Mouse (Mus musculus): ENCODE results near the gene Tcf3. TPM values are rescaled to one million over a fixed set of nuclear protein-coding genes. Genes with fewer than 3 reads are reported as not detected.

Gene Tcf3
- polyA plus RNA-seq, 1 experiment from 2014 or later: 83.7 TPM

DNA sequence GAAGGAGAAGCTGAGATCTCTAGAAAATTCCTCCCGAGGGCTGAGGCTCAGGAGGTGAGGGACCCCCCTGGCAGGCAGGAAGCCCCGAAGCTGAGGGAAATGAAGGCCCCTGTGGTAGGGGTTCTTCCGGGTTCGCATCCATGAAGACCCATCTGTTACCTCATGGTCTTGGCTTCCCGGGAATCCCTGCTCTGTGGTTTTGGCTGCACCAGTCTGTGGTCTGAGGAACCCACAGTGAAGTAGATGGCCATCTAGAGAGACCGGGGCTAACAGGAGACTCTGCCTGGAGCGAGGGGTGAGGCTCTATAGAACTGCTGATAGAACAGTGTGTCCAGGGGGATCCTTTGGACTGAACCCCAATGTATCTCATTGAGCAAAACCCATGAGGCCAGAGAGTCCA lies 27.9 kb upstream of the Tcf3 start:
- H3K4me1 ChIP-seq (replicated peaks; ENCODE audit: insufficient read depth, low read length): 0 out of 2 replicates have a peak, but pooled peaks cover 8% of the 10 kb centered on the region

DNA sequence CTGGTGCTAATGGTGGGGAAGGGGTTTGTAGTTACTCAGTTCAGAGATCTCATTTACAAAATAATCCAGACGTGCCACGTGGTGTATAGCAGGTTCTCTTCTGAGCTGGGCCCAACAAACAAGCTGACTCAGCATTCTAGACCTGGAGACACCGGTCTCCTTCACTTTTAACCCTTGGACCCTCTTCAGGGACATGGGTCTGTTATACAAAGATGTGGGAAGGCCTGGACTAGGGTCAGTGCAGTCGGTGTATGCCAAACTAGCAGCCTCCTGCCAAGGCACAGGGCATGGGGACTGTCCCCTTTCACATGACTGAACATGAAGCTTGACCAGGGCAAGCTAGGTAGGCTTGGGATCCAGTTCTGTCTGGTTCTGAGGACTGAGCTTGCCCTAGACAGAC lies 26.9 kb upstream of the Tcf3 start:
- no peaks in the 10 kb centered on the region for H3K27me3 ChIP-seq (ENCODE audit: insufficient read depth, low read length)
- no peak for TF ChIP-seq CTCF (IDR thresholded peaks at IDR 0.05; ENCODE audit: low read depth)
- no peak overlapping the region for H3K4me3 ChIP-seq (replicated peaks; ENCODE audit: low read depth, low read length)
- no peaks in the 10 kb centered on the region for H3K9me3 ChIP-seq (replicated peaks; ENCODE audit: low read length)
- H3K9ac ChIP-seq (ENCODE audit: low read depth, low read length): no peak overlapping the region
- no peak overlapping the region for H3K4me2 ChIP-seq (ENCODE audit: low read length)
- WGBS: 56% methylated on average over 4 of the region's 4 CpGs
- H3K27ac ChIP-seq: no peak overlapping the region
- no peak for DNase-seq (ENCODE audit: low spot score)
- H3K36me3 ChIP-seq (ENCODE audit: insufficient read depth, low read length): no peaks in the 10 kb centered on the region
- peak; percentile 55 for ATAC-seq (replicated peaks; ENCODE audit: low FRiP score, low read depth)
- H3K4me1 ChIP-seq (replicated peaks; ENCODE audit: insufficient read depth, low read length): 0 out of 2 replicates have a peak, but pooled peaks cover 8% of the 10 kb centered on the region

More for the DNA sequence above, 27.9 kb upstream of the Tcf3 start:
- Histone ChIP-seq H3K9me3 (replicated peaks; ENCODE audit: low read length) (no peaks in the 10 kb centered on the region), H3K27me3 (ENCODE audit: insufficient read depth, low read length) (no peaks in the 10 kb centered on the region), H3K9ac (ENCODE audit: low read depth, low read length) (no peak overlapping the region), H3K4me3 (replicated peaks; ENCODE audit: low read depth, low read length) (no peak overlapping the region), H3K27ac (no peak overlapping the region), H3K36me3 (ENCODE audit: insufficient read depth, low read length) (no peaks in the 10 kb centered on the region), H3K4me2 (ENCODE audit: low read length) (no peak overlapping the region)
- no peak for DNase-seq (ENCODE audit: low spot score)
- TF ChIP-seq CTCF (IDR thresholded peaks at IDR 0.05; ENCODE audit: low read depth): no peak
- no peak for ATAC-seq (replicated peaks; ENCODE audit: low FRiP score, low read depth)
- 63% methylated on average over 7 of the region's 7 CpGs for WGBS

DNA sequence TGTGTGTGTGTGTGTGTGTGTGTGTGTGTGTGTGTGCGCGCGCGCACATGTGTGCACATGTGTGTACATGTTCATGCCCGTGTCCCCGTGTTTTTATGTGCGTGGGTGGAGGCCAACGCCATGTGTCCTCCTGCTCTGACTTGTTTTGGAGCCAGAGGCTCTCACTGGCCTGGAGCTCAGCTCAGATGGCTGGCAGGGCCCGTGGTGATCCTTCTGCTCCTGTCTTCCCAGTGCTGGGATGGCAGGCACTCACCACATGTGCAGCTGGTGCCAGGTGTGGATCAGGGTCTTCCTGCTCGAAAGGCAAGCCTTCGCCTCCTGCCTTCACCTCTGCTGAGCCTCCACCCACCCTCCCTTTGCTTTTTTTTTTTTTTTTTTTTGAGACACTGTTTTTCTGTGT lies 26.2 kb upstream of the Tcf3 start:
- Histone ChIP-seq H3K27ac (no peak overlapping the region), H3K9me3 (replicated peaks; ENCODE audit: low read length) (no peaks in the 10 kb centered on the region), H3K4me2 (ENCODE audit: low read length) (no peak overlapping the region), H3K4me3 (replicated peaks; ENCODE audit: low read depth, low read length) (no peak overlapping the region), H3K27me3 (ENCODE audit: insufficient read depth, low read length) (no peaks in the 10 kb centered on the region), H3K4me1 (replicated peaks; ENCODE audit: insufficient read depth, low read length) (0 out of 2 replicates have a peak, but pooled peaks cover 5% of the 10 kb centered on the region), H3K9ac (ENCODE audit: low read depth, low read length) (no peak overlapping the region), H3K36me3 (ENCODE audit: insufficient read depth, low read length) (no peaks in the 10 kb centered on the region)
- no peak for TF ChIP-seq CTCF (IDR thresholded peaks at IDR 0.05; ENCODE audit: low read depth)
- DNase-seq (ENCODE audit: low spot score) (no peak), ATAC-seq (replicated peaks; ENCODE audit: low FRiP score, low read depth) (no peak)
- WGBS: 88% methylated on average over 11 of the region's 11 CpGs

DNA sequence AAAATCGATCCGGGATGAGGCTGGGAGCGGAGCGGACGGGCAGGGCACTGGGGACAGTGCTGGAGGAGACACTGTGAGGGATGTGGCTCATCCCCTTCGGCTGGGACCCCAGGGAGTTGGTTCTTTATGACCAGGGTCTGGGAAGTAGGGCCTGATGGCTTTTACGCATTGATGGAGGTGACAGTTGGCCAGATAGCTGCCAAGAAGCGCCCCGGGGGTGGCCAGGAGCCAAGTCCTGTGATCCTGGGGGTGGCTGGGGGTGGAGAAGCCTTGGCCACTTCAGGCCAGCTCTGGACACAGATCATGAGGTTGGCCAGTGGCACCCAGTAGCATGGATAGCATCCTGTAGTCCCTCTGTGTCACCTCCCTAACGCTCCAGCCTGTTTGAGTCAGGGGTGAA lies 25.8 kb upstream of the Tcf3 start:
- no peak overlapping the region for H3K4me2 ChIP-seq (ENCODE audit: low read length)
- no peak overlapping the region for H3K4me3 ChIP-seq (replicated peaks; ENCODE audit: low read depth, low read length)
- ATAC-seq (replicated peaks; ENCODE audit: low FRiP score, low read depth) (no peak), DNase-seq (ENCODE audit: low spot score) (no peak)
- H3K27me3 ChIP-seq (ENCODE audit: insufficient read depth, low read length): no peaks in the 10 kb centered on the region
- no peak overlapping the region for H3K9ac ChIP-seq (ENCODE audit: low read depth, low read length)
- no peaks in the 10 kb centered on the region for H3K36me3 ChIP-seq (ENCODE audit: insufficient read depth, low read length)
- WGBS: 48% methylated on average over 10 of the region's 10 CpGs
- H3K9me3 ChIP-seq (replicated peaks; ENCODE audit: low read length): no peaks in the 10 kb centered on the region
- no peak overlapping the region for H3K27ac ChIP-seq
- 0 out of 2 replicates have a peak, but pooled peaks cover 3% of the 10 kb centered on the region for H3K4me1 ChIP-seq (replicated peaks; ENCODE audit: insufficient read depth, low read length)
- TF ChIP-seq CTCF (IDR thresholded peaks at IDR 0.05; ENCODE audit: low read depth): no peak

DNA sequence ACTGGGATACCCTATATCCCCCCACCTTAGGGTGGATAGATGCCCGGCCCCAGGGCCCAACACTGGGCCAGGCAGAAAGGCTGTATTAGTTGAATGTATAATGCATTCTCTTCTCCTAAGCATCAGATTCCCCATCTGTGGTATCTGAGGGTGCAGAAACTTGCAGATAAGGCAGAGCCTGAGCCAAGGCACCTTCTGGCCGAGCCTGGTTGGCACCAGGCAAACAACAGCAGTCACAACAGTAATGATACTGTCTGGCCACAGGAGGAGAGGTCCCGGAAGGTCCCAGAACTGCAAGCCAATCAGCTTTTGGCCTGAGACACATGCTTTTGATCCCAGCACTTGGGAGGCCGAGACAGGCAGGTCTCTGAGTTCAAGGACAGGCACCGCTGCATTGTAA lies 22.2 kb upstream of the Tcf3 start:
- H3K4me3 ChIP-seq (replicated peaks; ENCODE audit: low read depth, low read length): no peak overlapping the region
- WGBS: 82% methylated on average over 5 of the region's 5 CpGs
- no peaks in the 10 kb centered on the region for H3K27me3 ChIP-seq (ENCODE audit: insufficient read depth, low read length)
- H3K9me3 ChIP-seq (replicated peaks; ENCODE audit: low read length): no peaks in the 10 kb centered on the region
- no peak overlapping the region for H3K9ac ChIP-seq (ENCODE audit: low read depth, low read length)
- no peak for ATAC-seq (replicated peaks; ENCODE audit: low FRiP score, low read depth)
- H3K27ac ChIP-seq: no peak overlapping the region
- no peaks in the 10 kb centered on the region for H3K4me1 ChIP-seq (replicated peaks; ENCODE audit: insufficient read depth, low read length)
- H3K36me3 ChIP-seq (ENCODE audit: insufficient read depth, low read length): no peaks in the 10 kb centered on the region
- no peak for TF ChIP-seq CTCF (IDR thresholded peaks at IDR 0.05; ENCODE audit: low read depth)
- H3K4me2 ChIP-seq (ENCODE audit: low read length): no peak overlapping the region
- DNase-seq (ENCODE audit: low spot score): no peak

DNA sequence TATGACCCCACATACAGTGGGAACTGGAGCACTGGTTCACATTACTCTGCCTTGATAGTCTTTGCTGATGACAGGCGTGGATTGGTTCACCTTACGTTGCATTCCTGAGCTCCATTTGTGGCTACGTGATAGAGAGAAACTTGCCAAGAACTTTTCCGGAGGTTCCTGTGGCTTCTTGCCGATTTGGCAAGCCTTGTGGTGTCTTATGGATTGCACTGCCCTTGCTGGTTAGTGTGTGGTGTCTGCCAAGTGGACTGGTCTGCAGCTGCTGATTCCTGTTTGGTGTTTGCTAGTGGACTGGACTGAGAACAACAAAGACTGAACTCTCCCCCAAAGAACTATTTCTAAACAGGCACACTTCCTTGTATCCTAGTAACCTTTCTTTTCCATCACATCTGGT lies 21.3 kb upstream of the Tcf3 start:
- Histone ChIP-seq H3K4me2 (ENCODE audit: low read length) (no peak overlapping the region), H3K27me3 (ENCODE audit: insufficient read depth, low read length) (no peaks in the 10 kb centered on the region), H3K36me3 (ENCODE audit: insufficient read depth, low read length) (no peaks in the 10 kb centered on the region), H3K4me1 (replicated peaks; ENCODE audit: insufficient read depth, low read length) (no peaks in the 10 kb centered on the region), H3K9me3 (replicated peaks; ENCODE audit: low read length) (no peaks in the 10 kb centered on the region), H3K27ac (no peak overlapping the region), H3K9ac (ENCODE audit: low read depth, low read length) (no peak overlapping the region), H3K4me3 (replicated peaks; ENCODE audit: low read depth, low read length) (no peak overlapping the region)
- TF ChIP-seq CTCF (IDR thresholded peaks at IDR 0.05; ENCODE audit: low read depth): no peak
- WGBS: 84% methylated on average over 5 of the region's 5 CpGs
- no peak for ATAC-seq (replicated peaks; ENCODE audit: low FRiP score, low read depth)
- DNase-seq (ENCODE audit: low spot score): no peak

DNA sequence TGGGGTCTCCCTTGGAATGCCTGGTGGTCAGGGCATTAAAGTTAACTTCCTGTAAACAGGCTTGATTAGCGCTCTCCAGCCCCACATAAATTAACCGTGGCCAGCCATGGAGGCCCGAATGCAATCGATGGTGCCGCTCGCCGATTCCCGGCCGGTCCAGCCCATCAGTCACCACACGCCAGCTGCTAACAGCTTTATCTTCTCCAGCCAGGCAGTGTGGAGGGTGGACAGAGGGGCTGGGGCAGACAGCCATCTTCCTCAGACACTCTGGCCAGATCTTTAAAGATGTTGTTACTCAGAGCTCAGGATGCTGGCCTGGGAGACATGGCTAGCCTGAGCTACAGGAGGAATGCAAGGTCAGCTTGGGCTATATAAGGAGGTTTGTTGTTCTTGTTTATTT lies 20.2 kb upstream of the Tcf3 start:
- DNase-seq (ENCODE audit: low spot score): no peak
- H3K4me2 ChIP-seq (ENCODE audit: low read length): no peak overlapping the region
- H3K4me1 ChIP-seq (replicated peaks; ENCODE audit: insufficient read depth, low read length): no peaks in the 10 kb centered on the region
- ATAC-seq (replicated peaks; ENCODE audit: low FRiP score, low read depth): no peak
- no peak for TF ChIP-seq CTCF (IDR thresholded peaks at IDR 0.05; ENCODE audit: low read depth)
- no peaks in the 10 kb centered on the region for H3K9me3 ChIP-seq (replicated peaks; ENCODE audit: low read length)
- 41% methylated on average over 10 of the region's 10 CpGs for WGBS
- H3K36me3 ChIP-seq (ENCODE audit: insufficient read depth, low read length): no peaks in the 10 kb centered on the region
- no peak overlapping the region for H3K27ac ChIP-seq
- H3K9ac ChIP-seq (ENCODE audit: low read depth, low read length): no peak overlapping the region
- no peak overlapping the region for H3K4me3 ChIP-seq (replicated peaks; ENCODE audit: low read depth, low read length)
- H3K27me3 ChIP-seq (ENCODE audit: insufficient read depth, low read length): no peaks in the 10 kb centered on the region
